Mouse (Mus musculus): ENCODE measurements at regions not wholly inside any gene's neighbourhood (a gene's known extent, or its start where the extent isn't known, plus 50 kb on each side); places are given as distances from the start of the nearest gene placed in this dataset.
A peak's percentile ranks its signal among the peaks of the same experiment; 100 is the strongest.

GRCm38 (mm10) chr13:83879561-83879960, 342.5 kb upstream of the Tmem161b start:
- DNase-seq (ENCODE audit: low spot score): no peak

DNA sequence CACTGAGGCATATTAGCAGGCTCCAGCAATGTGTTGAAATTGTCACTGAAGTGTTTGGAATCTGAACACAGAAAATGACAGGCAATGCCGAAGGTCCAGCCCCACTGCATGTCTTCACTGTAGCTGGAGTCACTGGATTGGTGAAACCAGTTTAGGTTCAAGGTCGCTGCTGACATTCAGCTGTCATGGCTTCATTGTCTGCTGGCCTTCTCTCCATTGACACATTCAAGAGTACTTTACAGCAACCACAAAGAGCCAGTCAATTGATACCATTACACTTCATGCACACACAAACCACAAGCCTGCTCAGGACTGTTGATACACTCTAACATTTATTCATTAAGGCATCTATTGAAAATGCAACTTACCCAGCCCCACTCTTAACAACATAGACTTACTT, 341.8 kb upstream of the Tmem161b start:
- no peak for DNase-seq (ENCODE audit: low spot score)

DNA sequence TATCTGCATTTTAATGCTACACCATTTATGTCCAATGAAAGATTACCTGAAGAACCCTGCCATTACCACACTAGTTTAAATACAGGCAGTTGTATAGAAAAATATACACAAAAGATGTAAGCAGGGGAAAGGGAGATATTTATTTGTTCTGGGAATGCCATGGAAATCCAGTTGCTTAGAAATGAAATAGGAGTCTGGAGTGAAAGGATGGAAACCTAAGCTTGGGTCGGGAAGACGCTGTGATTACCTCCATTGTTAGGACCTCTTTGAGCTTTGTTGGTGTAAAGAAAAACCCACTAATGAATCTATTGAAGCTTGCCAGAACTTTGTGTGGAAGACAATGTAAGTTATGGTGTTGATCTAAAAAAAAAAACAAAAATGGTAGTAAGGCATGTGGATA, 341.3 kb upstream of the Tmem161b start:
- DNase-seq (ENCODE audit: low spot score): no peak

DNA sequence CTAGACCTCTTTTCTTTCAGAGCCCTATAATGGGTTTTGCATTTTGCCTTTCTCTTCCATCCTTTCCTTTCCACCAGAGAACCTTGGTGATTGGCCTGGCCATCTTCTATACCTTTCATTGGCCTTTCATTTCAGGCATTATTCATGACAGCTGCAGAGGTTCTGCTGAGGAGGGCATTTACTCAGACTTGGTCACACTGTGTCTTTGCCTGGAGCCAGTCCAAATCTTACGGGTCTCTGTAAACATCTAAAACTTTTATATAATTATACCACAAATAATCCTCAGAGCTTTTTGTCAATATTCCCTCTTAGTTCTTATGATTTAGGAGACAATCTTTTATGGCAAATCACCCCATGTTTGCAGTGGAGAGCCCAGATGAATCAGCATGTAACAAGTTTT, 339.3 kb upstream of the Tmem161b start:
- DNase-seq (ENCODE audit: low spot score): no peak

GRCm38 (mm10) chr13:83883821-83884220, 338.3 kb upstream of the Tmem161b start:
- DNase-seq (ENCODE audit: low spot score): no peak

DNA sequence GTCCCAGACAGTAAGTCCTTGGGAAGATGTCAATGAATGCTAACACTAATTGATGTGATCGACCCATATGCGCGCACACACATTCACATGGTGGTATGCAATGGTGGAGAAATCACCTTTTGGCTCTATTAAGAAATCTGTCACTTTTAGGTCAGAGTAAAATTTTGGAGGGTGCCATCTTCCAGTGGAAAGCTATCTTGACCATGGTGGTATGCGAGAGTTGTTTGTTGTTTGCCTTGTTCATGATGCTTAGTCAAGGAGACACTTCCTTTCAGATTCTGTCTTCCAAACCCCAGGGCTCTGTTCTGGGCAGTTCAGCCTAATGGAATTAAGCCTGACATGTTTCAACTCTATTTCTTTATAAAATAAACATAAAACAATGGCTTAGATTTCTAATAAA, 337.9 kb upstream of the Tmem161b start:
- DNase-seq (ENCODE audit: low spot score): no peak

GRCm38 (mm10) chr13:83884766-83885543, 337.1 kb upstream of the Tmem161b start:
- DNase-seq (ENCODE audit: low spot score): no peak

GRCm38 (mm10) chr13:83885729-83886128, 336.4 kb upstream of the Tmem161b start:
- DNase-seq (ENCODE audit: low spot score): no peak

GRCm38 (mm10) chr13:83914697-83915096, 307.4 kb upstream of the Tmem161b start:
- DNase-seq (ENCODE audit: low spot score): no peak

- no peak for DNase-seq (ENCODE audit: low spot score)
Observed at GRCm38 (mm10) chr13:83932761-83933160, 289.3 kb upstream of the Tmem161b start.

- no peak for DNase-seq (ENCODE audit: low spot score)
Observed at GRCm38 (mm10) chr13:83946495-83946894, 275.6 kb upstream of the Tmem161b start.

DNA sequence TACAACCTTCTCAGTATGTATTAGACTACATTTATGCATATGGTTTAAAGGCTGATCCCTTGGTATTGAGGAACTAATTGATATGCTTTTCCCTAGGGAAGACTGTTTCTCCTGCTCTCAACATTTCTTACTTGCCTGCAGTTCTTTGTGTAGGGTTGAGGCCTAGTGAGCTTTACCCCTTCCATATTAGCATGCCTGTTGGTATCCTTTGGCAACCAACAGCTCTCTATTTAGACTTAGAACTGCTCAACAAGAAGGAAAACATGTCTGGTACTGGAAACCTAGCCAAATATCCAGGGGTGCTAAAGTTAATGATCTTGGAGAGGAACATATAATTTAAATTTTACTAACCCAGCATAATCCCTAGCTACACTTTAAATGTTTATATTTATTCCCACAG, 270.9 kb upstream of the Tmem161b start:
- DNase-seq (ENCODE audit: low spot score): no peak

GRCm38 (mm10) chr13:83951808-83952207, 270.3 kb upstream of the Tmem161b start:
- no peak for DNase-seq (ENCODE audit: low spot score)

DNA sequence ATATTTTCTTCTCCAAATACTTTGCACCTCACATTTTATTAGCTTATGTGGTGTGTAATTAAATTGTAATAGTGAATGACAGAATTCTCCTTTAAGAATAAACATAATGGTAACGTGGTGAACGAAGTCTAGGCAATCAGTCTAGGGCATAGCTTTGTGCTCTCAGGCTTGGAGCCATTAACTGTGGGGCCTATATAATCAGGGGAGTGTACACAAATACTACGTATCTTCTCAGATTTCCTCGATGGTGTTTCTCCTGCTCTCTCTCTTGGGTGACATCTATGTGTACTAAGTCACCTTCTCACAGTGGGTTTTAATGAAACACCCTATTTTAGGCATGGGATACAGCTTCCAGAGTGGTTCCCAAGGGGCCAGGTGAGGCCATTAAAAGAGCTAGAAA, 269.7 kb upstream of the Tmem161b start:
- DNase-seq (ENCODE audit: low spot score): no peak

- no peak for DNase-seq (ENCODE audit: low spot score)
Observed at GRCm38 (mm10) chr13:83952862-83953261, 269.2 kb upstream of the Tmem161b start.

DNA sequence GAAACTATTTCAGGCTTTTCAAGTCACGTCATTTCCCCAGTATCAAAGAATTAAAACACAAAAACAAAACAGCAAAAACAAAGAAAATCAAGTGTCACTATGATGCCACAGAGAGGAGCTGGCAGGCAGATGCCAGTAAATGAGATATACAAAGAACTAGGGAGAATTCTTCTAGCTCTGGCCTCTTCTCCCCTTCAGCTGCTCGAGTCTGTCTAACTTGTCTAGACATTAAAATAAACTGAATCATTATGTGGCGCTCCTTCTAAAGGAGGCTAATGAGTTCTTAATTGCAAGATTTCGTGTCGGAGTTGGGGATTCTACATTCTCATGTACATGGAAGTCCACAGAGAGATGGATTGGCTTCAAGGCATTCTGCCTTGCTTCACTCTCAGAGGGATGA, 266.4 kb upstream of the Tmem161b start:
- no peak for DNase-seq (ENCODE audit: low spot score)

DNA sequence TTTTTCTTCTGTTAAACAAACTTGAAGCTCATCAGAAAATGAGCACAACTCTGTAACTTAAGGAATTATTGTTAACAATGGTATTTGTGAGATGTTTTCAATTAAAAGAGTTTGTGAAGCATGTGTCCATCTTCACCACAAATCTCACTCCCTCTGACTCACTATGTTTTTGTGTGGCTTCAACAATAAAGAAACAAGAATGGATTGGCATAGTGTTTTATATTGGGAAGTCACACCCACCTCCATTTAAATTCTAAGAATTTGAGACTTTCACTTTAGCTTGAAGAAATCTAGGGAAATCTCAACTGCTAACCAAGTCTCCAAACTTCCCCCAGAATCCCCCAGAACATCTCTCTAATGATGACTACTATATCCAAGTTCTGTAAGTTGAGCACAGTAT, 243.6 kb upstream of the Tmem161b start:
- DNase-seq (ENCODE audit: low spot score): no peak

- DNase-seq (ENCODE audit: low spot score): no peak
Observed at GRCm38 (mm10) chr13:83979535-83979934, 242.6 kb upstream of the Tmem161b start.

GRCm38 (mm10) chr13:83984651-83985331, 237.3 kb upstream of the Tmem161b start:
- peak; percentile 27 for DNase-seq (ENCODE audit: low spot score)

GRCm38 (mm10) chr13:83987746-83988423, 234.2 kb upstream of the Tmem161b start:
- peak; percentile 60 for DNase-seq (ENCODE audit: low spot score)

DNA sequence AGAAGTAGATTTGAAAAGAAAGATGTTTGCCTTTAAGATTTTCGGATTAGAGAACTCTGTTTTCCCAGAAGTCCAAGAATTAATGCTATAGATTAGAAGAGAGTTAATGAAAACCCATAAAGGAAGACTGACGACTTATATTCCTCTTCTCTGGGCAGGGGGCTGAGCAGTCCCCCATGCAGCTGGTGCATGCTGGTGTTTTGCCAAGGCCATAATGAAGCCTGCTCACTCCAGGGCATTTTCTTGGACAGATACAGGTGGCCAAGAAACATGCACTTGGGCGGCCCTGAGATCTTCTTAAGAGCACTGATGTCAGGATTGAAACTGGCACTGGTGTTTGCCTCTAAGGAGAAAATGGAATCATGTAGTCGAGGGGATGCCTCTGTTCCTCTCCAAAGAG, 233.6 kb upstream of the Tmem161b start:
- no peak for DNase-seq (ENCODE audit: low spot score)

- DNase-seq (ENCODE audit: low spot score): no peak
Observed at GRCm38 (mm10) chr13:83997599-83998369, 224.3 kb upstream of the Tmem161b start.

Measured in left cerebral cortex, adult 11 months (tissue).